Mouse (Mus musculus) neural tube, embryonic 14.5 days (tissue): ENCODE measurements around the gene U2af2. TPM values are rescaled to one million over a fixed set of nuclear protein-coding genes. Genes with fewer than 3 reads are reported as not detected.

Experiments
- ATAC-seq: fragments of 200-750 bp; cut with Nextera tagmentation; 2 replicates; pipeline ENCODE4 v1.8.0; 2017; ENCODE audit warnings: low read depth, mild to moderate bottlenecking, moderate TSS enrichment, moderate library complexity
- H3K27ac ChIP-seq: fragments of 300-500 bp; sonication (generic); 2 replicates; pipeline ENCODE4 v1.5.1; 2014; ENCODE audit warnings: low read depth, mild to moderate bottlenecking, control low read depth, low read length, moderate library complexity, mixed read lengths
- H3K27me3 ChIP-seq: fragments of 300-500 bp; sonication (generic); 2 replicates; pipeline ENCODE4 v1.6.1; 2014; ENCODE audit warnings: low read length; ENCODE audit not compliant: control insufficient read depth, insufficient read depth
- H3K36me3 ChIP-seq: fragments of 300-500 bp; sonication (generic); 2 replicates; pipeline ENCODE4 v1.6.1; 2014; ENCODE audit warnings: low read length, mixed read lengths; ENCODE audit not compliant: control insufficient read depth, insufficient read depth
- H3K4me1 ChIP-seq: fragments of 300-500 bp; sonication (generic); 2 replicates; pipeline ENCODE4 v1.6.1; 2014; ENCODE audit warnings: low read length; ENCODE audit not compliant: control insufficient read depth, insufficient read depth
- H3K4me2 ChIP-seq: fragments of 300-500 bp; sonication (generic); 2 replicates; pipeline ENCODE4 v1.6.1; 2014; ENCODE audit warnings: mild to moderate bottlenecking, low read depth, low read length, control low read depth
- H3K4me3 ChIP-seq: fragments of 300-500 bp; sonication (generic); 2 replicates; pipeline ENCODE4 v1.5.1; 2014; ENCODE audit warnings: low read depth, low read length, control low read depth, mixed read lengths
- H3K9ac ChIP-seq: fragments of 300-500 bp; sonication (generic); replicated peaks from 2 replicates; pipeline ENCODE4 v1.6.1; 2014; ENCODE audit warnings: low read depth, mild to moderate bottlenecking, control low read depth, low read length, mixed read lengths
- H3K9me3 ChIP-seq: fragments of 300-500 bp; sonication (generic); 2 replicates; pipeline ENCODE4 v1.6.1; 2016; ENCODE audit warnings: low read length; ENCODE audit not compliant: control insufficient read depth
- WGBS: fragments of 180-500 bp; shearing (Covaris S2); extraction: QIAGEN DNeasy Blood & Tissue Kit; methylation state at CpG from one replicate; pipeline ENCODE4 v1.1.7; 2014; 5-methylcytosine and 5-hydroxymethylcytosine counted together
- polyA plus RNA-seq: library from polyadenylated mRNA; unstranded; fragments of >200 nt; fragmentation: Nextera tagmentation; extraction: Ambion mirVana; gene quantifications from 2 replicates; pipeline ENCODE4 v1.2.1, GENCODE M21; 2014

The U2af2 gene
- polyA plus RNA-seq, 1 experiment from 2014 or later = 83.0 TPM

DNA sequence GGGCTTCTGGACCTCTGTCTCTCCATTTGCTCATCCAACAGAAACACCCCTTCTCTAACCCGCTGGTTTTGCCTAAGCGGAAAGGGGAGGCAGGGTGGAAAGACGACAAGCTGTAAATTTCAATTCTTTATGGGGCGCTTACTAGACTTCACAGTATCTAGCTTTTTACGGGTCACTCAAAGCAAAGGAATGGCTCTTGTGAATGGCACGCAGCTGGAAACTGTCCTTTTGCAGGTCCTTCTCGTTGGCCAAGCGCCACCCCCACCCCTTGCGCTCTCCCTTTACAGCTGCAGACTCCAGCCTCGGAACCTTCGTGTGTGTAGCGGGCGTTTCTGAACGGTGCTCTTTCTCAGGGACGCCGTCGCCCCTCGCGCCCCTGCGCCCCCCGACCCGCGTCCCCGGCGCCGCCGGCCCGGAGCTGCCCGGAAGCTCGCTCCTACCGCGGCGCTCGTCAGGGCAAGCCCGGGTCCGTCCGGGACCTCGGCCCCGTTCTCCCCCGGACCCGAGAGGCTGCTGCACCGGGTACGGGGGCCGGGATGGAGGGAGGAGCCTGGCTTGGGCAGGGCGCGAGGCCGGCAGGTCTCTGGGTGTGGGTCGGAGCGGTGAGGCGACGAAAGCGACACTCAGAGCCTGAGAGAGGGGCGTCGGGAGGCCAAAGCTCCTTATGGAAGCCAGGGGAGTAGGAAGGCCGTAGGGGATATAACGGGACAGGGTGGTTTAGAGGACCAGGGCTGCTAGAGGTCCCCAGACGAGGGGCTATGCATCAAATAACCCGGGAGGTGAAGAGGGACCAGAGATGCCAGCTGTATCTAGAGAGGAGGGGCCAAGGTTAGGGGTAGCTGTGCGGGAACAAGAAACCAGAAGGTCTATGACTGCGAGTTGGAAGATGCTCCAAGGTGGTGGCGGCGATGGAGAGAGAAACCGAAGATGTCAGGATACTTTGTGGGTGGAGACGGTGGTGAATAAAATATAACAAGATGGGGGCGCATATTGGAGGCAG is 10.4 kb upstream of the U2af2 start, which contains the start of gene Zfp580:
Zfp580 (plus strand) TSS at position 346 of the 1,000 bp plus-strand sequence.
- Histone ChIP-seq H3K4me2 (peak within 1 kb of the TSS; percentile 89), H3K36me3 (no peaks in the 10 kb centered on the region; the same call in 1 of the 2 replicates), H3K4me1 (peaks cover 27% of the 10 kb centered on the region), H3K27ac (peak within 1 kb of the TSS; percentile 84), H3K9ac (peak within 1 kb of the TSS; percentile 76), H3K9me3 (no peaks in the 10 kb centered on the region), H3K4me3 (peak within 1 kb of the TSS; percentile 65), H3K27me3 (peaks cover 11% of the 10 kb centered on the region)
- ATAC-seq = peak; percentile 79
- WGBS = under 1% methylated on average over 65 of the region's 65 CpGs

GRCm38 (mm10) chr7:5052438-5052837 is 9.5 kb upstream of the U2af2 start:
- Histone ChIP-seq H3K27ac (no peak overlapping the region; the same call in 1 of the 2 replicates), H3K4me2 (peak overlapping the region; percentile 89), H3K4me3 (peak overlapping the region; percentile 65), H3K9ac (peak overlapping the region; percentile 76), H3K36me3 (no peaks in the 10 kb centered on the region; the same call in 1 of the 2 replicates), H3K27me3 (peaks cover 15% of the 10 kb centered on the region), H3K4me1 (peaks cover 28% of the 10 kb centered on the region), H3K9me3 (no peaks in the 10 kb centered on the region)
- no peak for ATAC-seq
- 2% methylated on average over 11 of the region's 12 CpGs for WGBS

- H3K27ac ChIP-seq = no peak overlapping the region
- peaks cover 20% of the 10 kb centered on the region for H3K27me3 ChIP-seq
- H3K4me2 ChIP-seq = peak overlapping the region; percentile 89
- H3K9me3 ChIP-seq = no peaks in the 10 kb centered on the region
- H3K9ac ChIP-seq = peak overlapping the region; percentile 76
- no peak for ATAC-seq
- peaks cover 33% of the 10 kb centered on the region for H3K4me1 ChIP-seq
- H3K36me3 ChIP-seq = no peaks in the 10 kb centered on the region; the same call in 1 of the 2 replicates
- H3K4me3 ChIP-seq = peak overlapping the region; percentile 65
- 3% methylated on average over 43 of the region's 45 CpGs for WGBS
These were observed 9.0 kb upstream of the U2af2 start for GRCm38 (mm10) chr7:5052931-5053343.

- Histone ChIP-seq H3K27me3 (peaks cover 21% of the 10 kb centered on the region), H3K27ac (no peak overlapping the region)
- WGBS = 10% methylated on average over 32 of the region's 32 CpGs
These were observed 8.3 kb upstream of the U2af2 start for GRCm38 (mm10) chr7:5053456-5054179.

DNA sequence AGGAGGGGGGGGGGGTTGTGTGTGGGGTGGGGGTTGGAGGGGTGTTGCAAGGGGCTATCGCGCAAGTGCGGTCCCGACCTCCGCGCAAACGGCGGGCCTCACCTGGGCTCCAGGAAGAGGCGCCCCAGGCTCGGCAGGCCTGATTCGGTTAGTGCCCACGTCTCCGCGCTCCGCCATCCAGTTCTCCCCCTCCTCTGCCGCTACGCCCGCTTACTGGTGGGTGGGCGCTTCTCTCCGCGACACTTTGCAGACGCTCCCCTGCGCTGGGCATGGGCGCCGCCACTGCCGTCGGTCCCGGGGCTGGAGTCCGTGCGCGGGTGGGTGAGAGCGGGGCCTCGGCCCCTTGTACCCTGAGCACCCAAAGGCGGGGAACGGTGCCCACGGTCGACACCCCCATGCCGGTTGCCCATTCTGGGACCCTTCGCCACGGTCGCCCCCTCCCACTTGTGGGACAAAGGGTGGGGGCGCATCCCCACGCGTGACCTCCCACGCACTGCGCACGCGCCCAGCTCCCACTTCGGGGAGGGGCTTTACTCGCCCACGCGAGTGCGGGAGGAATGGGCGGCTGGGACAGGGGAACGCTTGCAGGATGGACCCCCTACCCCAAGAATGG is 5.2 kb upstream of the U2af2 start:
- WGBS = 4% methylated on average over 54 of the region's 55 CpGs
- Histone ChIP-seq H3K4me3 (peak overlapping the region; percentile 60), H3K4me2 (peak overlapping the region; percentile 65), H3K9ac (peak overlapping the region; percentile 70), H3K4me1 (peaks cover 38% of the 10 kb centered on the region), H3K36me3 (no peaks in the 10 kb centered on the region; the same call in 1 of the 2 replicates), H3K9me3 (no peaks in the 10 kb centered on the region), H3K27me3 (peaks cover 21% of the 10 kb centered on the region), H3K27ac (peak overlapping the region; percentile 80)
- ATAC-seq = peak; percentile 3

More at GRCm38 (mm10) chr7:5053456-5054179, 8.3 kb upstream of the U2af2 start:
- H3K4me3 ChIP-seq = peak overlapping the region; percentile 65
- H3K9ac ChIP-seq = peak overlapping the region; percentile 76
- H3K9me3 ChIP-seq = no peaks in the 10 kb centered on the region
- peaks cover 35% of the 10 kb centered on the region for H3K4me1 ChIP-seq
- H3K36me3 ChIP-seq = no peaks in the 10 kb centered on the region; the same call in 1 of the 2 replicates
- no peak for ATAC-seq
- peak overlapping the region; percentile 89 for H3K4me2 ChIP-seq

DNA sequence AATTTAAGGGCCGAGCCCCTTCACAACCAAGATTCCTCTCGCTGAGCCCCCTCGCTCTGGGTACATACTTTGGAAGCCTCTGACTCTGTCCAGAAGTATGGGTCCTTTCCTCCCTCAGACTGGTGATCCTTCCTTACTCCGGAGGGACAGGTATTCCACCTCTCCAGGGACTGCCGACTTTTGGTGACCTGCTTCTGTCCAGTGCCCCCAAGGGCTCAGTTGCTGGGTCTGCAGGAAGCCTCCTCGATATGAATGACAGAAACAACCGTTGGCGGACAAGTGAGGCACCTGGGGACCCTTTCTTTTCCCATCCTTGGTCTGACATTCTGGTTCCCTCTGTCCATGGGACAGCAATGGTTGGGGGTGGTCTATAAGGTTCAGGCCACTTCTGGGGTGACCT is 4.6 kb upstream of the U2af2 start:
- peak overlapping the region; percentile 65 for H3K4me2 ChIP-seq
- no peak overlapping the region for H3K27ac ChIP-seq
- peak overlapping the region; percentile 60 for H3K4me3 ChIP-seq
- no peaks in the 10 kb centered on the region for H3K9me3 ChIP-seq
- peak overlapping the region; percentile 70 for H3K9ac ChIP-seq
- H3K4me1 ChIP-seq = peaks cover 34% of the 10 kb centered on the region
- H3K36me3 ChIP-seq = no peaks in the 10 kb centered on the region; the same call in 1 of the 2 replicates
- no peak for ATAC-seq
- peaks cover 21% of the 10 kb centered on the region for H3K27me3 ChIP-seq
- 28% methylated on average over 8 of the region's 8 CpGs for WGBS

DNA sequence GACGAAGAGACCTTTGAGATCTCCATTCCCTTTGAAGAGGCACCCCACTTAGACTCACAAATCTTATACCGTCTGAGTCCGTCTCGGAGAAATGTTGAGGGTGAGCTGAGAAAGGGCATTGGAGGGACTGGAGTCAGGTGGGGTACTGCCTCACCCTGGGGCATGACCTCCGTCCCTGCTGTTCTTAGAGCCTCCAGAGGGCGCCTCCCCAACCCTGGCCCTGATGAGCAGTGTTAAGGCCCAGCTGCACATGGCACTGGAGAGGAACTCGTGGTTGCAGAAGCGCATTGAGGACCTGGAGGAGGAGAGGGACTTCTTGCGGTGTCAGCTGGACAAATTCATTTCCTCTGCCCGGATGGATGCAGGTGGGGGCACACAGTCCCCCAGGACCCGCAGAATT is 4.1 kb upstream of the U2af2 start:
- WGBS = 27% methylated on average over 11 of the region's 11 CpGs
- no peaks in the 10 kb centered on the region; the same call in 1 of the 2 replicates for H3K36me3 ChIP-seq
- no peaks in the 10 kb centered on the region for H3K9me3 ChIP-seq
- ATAC-seq = no peak
- no peak overlapping the region for H3K27ac ChIP-seq
- peak overlapping the region; percentile 60 for H3K4me3 ChIP-seq
- H3K4me2 ChIP-seq = peak overlapping the region; percentile 65
- peaks cover 29% of the 10 kb centered on the region for H3K4me1 ChIP-seq
- peaks cover 21% of the 10 kb centered on the region for H3K27me3 ChIP-seq
- H3K9ac ChIP-seq = no peak overlapping the region

- H3K4me2 ChIP-seq = no peak overlapping the region
- H3K27ac ChIP-seq = no peak overlapping the region
- H3K4me1 ChIP-seq = peaks cover 26% of the 10 kb centered on the region
- ATAC-seq = no peak
- WGBS = 92% methylated on average over 1 of the region's 1 CpGs
- no peaks in the 10 kb centered on the region for H3K9me3 ChIP-seq
- H3K36me3 ChIP-seq = no peaks in the 10 kb centered on the region
- H3K4me3 ChIP-seq = no peak overlapping the region
- no peak overlapping the region for H3K9ac ChIP-seq
- H3K27me3 ChIP-seq = peaks cover 21% of the 10 kb centered on the region
These were observed 3.3 kb upstream of the U2af2 start for GRCm38 (mm10) chr7:5058631-5059030.
